Mouse (Mus musculus): Measurements from ENCODE around the gene Lrch1.
A peak's percentile ranks its signal among the peaks of the same experiment; 100 is the strongest.

The Lrch1 gene

DNA sequence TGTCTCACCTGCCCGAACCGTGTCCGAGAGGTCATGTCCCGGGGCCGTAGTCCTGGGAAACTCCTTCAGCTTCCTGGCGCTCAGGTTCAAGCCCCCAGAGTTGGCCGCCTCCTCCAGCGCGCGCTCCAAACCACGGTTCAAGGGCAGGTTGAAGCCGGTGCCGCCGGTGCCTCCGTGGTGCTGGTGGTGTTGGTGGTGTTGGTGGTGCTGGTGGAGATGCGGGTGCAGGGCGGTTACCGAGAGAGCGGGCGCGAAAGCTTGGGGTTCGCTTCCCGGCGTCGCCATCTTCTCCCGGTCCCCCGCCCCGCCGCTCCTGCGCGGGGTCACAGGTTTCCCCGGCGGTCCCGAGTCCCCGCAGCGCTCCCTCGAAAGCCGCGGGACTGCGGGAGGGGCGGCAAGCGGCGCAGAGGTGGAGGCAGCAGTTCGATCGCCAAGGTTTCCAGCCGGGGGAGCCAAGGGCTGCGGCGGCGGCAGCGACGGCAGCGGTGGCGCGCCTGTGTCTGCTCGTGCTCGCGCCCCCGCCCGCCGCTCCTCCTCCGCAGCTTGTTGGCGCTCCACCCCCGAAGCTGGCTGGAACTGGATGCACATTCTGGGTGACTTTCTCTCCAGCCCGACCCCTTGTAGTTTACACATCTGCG is at the start of gene Lrch1:
TSS of gene Lrch1 (minus strand) at position 501 of the 638 bp plus-strand sequence.
- DNase-seq (ENCODE audit: extremely low read depth, insufficient read length, low spot score) = peak; percentile 78

DNA sequence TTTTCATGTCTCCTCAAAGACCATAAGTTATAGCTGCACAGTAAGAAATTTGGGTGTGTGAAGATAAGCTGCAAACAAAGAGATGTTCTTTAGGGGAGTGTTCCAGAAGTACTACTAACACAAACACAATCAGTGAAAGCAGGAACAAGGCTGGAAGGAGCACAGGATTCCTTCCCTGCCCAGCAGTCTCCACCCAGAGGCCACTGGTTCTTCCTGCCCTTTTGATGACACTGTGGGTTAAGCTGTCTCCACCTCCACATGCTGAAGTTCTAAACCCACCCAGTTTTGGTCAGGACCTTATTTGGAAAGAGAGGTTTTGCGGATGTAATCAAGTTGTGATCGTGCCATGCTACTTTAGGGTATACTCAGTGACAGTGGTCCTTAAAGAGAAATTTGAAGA is 49.4 kb upstream of the Lrch1 start:
- no peak for DNase-seq (ENCODE audit: extremely low read depth, insufficient read length, low spot score)

DNA sequence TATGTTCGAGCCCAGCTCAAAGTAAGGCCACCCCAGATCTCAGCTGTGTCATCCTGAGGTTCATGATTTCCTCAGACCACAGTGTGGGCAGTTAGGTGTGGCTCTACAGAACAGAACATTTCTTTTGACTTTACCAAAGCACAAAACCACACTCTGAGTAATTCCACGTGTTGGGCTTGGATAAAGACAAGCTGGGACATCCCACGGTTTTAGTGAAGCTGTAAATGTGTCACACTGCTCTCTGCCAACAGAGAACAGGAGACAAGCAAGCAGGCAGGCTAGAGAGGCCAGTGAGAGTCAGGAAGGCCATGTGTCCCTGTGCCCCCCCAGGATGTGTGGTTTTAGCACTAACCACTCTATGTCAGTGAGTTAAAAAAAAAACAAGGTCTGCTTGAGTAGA is 48.9 kb upstream of the Lrch1 start:
- peak; percentile 76 for DNase-seq (ENCODE audit: extremely low read depth, insufficient read length, low spot score)

DNA sequence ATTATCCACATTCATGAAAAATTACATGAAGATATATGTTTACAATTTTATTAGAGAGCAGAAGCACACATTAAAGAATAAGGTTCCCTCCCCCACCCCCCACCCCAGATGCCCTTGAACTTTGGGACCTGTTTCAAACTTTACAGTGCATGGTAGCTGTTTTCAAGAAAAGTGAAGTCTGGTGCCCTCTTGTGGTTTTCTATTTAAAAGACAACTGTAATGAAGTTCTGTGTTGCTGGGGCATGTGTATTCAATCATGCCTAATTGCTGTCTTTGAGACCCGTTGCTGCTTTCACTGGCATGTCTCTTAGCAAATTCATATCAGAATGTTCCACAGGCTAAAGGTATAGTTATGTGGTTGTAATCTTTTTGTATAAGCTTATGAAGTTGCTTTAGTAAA is 42.8 kb upstream of the Lrch1 start:
- no peak for DNase-seq (ENCODE audit: extremely low read depth, insufficient read length, low spot score)

DNA sequence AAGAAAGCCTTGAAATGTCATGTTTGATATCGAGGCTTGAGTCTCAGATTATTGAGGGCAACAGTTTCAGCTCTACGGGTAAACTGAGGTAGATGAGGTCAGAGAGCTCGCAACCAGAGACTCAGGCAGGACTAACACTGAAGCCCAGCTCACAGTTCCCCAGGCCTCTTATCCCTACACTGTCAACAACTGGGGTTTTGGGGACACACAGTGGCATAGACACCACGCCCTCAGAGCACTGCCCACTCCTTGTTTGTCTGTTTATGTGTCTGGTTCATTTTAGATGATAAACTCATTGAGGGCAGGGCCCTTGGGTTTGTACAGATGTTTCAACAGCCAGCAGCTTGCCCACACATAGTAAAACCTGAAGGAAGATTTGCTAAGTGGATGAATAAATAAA is 42.2 kb upstream of the Lrch1 start:
- no peak for DNase-seq (ENCODE audit: extremely low read depth, insufficient read length, low spot score)

DNA sequence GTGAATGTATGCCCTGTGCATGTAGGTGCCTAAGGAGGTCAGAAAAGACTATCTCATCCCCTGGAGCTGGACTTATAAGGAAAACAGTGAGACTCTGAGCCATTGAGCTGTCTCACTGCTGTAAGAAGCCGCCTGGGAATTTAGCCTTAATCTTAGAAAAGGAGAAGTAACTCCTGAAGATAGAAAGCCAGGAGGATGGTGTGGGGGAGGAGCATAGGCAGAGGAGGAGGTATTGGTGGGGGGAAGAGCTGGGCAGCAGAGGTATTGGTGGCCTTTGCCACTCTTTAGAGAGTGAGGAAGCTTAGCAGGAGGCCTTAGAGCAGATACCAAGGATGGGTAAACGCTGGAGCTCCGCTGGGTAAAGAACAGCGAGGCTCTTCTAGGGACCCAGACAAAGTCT is 41.6 kb upstream of the Lrch1 start:
- DNase-seq (ENCODE audit: extremely low read depth, insufficient read length, low spot score) = no peak

DNA sequence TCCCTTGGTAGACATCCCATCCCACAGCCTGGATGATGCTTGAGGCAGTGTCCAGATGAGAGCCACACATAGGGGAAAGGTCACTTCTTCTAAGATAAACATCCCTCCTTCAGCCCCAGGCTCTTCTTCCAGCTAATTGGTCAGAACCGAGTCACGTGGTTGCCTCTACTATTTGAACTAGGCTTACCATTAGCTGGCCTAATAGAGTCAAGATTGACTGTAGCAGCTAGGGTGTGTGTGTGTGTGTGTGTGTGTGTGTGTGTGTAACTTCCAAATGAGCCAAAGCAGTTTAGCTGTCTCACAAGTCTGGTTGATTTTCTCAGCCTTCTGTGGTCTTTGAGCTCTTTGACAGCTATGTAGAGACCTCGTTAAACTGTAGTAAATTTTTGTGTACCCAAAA is 38.9 kb upstream of the Lrch1 start:
- DNase-seq (ENCODE audit: extremely low read depth, insufficient read length, low spot score) = no peak

DNA sequence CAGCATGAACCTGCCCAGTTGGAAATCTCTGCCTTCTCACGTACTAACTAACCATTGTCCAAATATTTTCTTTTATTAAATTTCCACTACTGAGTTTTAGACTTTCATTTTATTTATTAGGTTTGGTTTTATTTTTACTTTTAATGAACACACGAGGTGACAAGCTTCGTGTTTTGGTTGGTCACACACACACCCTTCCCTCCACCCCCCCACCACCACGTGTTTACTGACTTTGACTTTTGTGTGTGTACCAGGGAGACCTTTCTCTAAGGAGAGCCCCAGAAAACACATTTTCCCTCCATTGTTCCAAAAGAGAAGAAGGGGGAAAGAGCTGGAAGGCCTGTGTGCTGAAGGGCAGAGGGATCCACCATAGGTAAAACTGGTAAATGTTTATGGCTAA is 38.0 kb upstream of the Lrch1 start:
- no peak for DNase-seq (ENCODE audit: extremely low read depth, insufficient read length, low spot score)

DNA sequence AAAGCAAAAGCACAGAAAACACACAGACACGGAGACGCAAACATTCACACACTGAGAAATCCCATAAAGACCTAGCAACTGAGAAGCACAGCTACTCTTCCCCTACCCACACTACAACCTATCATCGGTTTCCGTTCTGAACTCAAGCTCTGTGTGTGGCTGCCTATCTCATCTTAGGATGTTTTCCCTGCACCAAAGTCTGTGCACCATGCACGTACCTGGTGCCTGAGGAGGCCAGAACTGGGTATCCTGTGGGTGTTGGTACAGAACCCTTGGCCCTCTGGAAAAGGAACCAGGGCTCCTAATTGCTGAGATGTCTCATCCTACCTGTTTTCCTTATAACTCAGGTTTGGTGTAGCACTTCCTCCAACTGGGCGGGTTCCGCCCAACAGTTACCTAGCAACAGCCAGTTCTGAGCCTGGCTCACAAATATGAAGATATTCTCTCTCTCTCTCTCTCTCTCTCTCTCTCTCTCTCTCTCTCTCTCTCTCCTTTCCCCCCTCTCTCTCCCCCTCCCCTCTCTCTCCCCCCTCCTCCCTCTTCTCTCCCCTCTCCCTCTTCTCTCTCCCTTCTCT is 37.2 kb upstream of the Lrch1 start:
- DNase-seq (ENCODE audit: extremely low read depth, insufficient read length, low spot score) = no peak

DNA sequence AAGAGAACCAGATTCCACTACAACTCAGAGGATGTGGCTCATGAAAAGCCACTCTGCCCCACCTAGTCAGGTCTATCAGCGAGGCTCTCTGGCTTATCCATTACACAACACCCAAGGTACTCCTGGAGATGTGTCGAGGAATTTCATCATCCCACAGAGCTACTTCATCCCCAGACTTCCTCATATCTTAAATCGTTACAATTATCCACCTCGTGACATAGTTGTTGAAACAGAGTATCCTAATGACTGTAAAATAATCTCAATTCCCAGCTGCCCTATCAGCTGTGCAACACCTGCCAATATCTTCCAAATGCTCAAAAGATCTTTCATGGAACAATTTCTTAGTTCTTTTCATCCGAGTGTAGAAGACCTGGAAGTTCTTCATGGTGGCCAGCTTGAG is 35.4 kb upstream of the Lrch1 start:
- no peak for DNase-seq (ENCODE audit: extremely low read depth, insufficient read length, low spot score)

DNA sequence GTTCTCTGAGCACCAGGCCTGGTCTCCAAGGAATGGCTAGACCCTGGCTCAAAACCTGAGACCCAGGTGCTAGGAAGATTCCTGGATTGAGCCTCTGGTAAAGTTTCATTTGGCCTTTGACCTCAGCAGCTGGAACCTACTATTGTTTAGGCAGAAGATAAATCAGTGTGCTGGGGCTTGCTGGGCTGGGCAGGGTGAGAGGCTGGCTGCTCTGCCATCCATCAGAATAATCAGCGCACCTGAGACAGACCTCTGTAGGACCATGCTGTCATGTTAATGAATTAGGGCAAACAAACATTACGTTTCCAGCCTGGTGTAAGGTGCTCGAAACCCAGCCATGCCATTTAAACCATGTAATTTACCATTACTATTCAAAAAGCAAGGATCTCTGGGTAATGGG is 33.3 kb upstream of the Lrch1 start:
- no peak for DNase-seq (ENCODE audit: extremely low read depth, insufficient read length, low spot score)

DNA sequence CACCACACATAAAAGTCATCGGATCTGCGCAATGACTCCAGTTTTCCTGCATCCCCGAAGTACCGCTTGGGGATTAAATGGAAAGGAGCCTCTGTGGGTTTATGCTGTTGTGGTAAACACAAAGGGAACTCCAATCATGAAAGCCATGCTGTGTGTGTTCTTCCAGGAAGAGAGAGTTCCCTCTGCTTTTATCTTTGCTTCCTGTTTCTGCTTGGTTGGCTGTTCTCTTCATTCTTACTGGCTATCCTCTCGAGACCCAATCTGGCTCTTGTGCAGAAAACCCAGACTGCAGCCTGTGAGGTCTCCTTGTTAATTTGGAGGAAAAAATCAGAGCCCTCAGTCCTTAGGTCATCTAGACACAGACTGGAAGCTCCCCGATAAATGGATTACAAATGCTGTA is 29.3 kb upstream of the Lrch1 start:
- DNase-seq (ENCODE audit: extremely low read depth, insufficient read length, low spot score) = no peak

DNA sequence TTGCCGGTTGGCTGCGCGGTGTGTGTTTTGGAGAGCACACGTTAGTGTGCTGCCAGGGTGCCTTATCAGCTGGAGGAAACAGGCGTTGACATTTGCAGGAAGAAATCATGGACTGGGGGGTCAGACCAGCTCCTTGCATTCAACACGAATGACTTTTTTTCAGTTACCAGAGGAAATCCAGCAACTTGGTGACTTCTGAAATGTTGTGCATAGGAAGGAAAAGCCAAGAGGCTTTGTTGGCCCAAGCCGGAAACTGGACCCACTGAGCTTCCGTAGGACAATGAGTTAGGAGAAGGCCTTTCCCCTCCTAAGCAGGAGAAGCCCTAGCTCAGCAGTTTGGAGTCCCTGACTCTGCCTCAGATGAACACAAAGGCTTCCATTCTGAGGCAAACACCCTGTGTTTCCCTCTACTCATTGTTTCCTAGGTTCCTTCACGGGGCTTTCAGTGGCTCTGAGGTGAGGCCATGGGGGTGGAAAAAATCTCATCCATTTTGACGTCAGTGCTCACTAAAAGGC is 26.5 kb upstream of the Lrch1 start:
- DNase-seq (ENCODE audit: extremely low read depth, insufficient read length, low spot score) = no peak

DNA sequence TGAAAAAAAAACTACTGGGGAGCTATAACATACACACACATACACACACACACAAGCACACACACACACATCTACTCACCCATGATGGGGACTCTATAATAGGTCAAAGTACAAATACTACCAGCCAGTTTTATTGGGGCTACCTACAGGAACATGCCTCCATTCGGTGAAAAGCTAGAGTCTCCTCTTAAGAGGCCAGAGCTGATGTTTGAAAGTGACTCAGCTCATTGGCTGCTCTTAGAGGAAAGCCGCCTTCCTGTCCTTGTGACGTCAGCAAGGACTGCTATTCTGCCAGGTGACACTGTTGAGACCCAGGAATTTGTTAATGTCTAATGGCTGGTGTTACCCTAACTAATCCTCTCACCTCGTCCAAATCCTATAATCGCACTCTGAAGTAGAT is 25.0 kb upstream of the Lrch1 start:
- no peak for DNase-seq (ENCODE audit: extremely low read depth, insufficient read length, low spot score)

DNA sequence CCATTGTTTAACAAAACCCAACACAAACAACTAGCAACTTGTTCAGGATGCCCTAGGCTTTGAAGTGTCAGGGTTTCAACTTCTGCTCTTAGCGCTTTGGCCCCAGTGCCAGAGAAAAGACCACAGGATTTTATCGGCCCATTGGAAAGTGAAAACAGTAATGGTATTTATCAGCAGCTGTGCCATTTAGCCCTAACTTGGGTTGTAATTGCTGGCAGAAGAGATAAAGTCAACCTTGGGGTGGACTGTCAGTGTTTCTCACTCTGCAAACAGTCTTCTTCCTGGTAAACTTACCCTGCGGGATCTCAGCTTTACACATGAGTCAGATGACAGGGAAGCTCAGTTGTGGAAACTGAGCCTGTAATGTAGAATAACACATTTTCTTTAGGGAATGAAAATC is 24.5 kb upstream of the Lrch1 start:
- DNase-seq (ENCODE audit: extremely low read depth, insufficient read length, low spot score) = no peak

DNA sequence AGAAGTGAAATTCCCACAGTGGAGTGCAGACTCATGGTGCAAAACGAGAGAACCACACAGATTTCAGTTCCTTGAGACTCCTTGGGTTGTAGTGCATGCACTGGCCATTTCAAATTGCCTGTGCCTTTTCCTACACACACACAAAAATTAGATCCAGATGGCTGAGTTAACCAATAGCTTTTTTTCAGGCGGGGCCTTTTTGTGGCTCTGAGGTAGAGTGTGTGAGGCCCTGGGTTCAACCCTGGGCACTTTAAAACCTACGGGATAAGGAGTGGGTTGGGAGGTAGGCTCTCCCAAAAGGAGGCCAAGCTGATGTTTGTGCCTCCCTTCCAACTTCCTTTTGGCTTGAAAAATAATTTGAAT is 15.7 kb upstream of the Lrch1 start:
- no peak for DNase-seq (ENCODE audit: extremely low read depth, insufficient read length, low spot score)

DNA sequence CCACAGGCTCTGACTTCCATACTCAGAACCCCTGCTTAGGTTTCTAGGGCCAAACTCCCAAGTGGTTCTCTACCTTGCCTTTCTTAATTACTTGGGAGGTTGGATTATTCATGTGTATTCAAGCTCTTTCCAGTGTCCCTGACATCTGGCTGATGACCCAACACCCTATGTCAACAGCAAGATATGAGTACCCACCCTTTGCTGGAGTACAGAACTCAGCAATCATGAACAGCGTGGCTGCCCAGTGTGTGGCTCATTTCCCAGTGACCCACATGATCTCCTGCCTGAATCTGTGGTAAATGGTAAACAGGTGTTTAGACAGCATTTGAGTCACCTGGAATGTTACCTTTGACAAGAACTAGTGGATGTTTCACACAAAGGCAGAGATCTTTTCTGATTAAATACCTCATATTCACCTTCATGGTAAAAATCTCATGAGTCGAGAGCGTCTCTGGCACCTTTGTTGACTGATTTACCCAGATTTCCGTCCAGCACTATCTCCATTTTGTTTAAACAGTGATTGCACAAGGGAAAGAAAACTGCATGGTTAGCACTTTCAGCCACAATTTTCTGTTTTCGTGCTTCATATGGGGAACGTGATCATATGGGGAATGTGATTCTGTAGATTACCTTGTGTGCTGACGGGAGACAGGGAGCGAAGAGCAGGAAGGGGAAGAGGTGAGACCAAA is 15.2 kb upstream of the Lrch1 start:
- no peak for DNase-seq (ENCODE audit: extremely low read depth, insufficient read length, low spot score)

DNA sequence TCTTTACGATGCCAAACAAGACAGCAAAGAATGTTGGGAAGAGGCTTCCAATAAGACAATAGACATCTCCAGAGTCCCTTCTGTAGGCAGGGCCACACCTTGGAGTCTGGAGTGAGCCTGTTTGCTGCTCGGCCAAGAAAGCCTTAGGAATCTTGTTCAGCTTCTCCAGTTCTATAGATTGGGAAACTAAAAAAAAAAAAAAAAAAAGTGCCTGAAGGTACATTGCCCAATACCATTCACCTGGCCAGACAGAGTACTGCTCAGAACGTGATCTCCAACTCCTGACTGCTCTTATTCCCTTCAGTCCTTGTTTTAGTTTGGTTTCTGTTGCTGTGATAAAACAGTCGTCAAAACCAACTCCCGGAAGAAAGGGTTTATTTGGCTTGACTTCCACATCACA is 12.9 kb upstream of the Lrch1 start:
- DNase-seq (ENCODE audit: extremely low read depth, insufficient read length, low spot score) = no peak

DNA sequence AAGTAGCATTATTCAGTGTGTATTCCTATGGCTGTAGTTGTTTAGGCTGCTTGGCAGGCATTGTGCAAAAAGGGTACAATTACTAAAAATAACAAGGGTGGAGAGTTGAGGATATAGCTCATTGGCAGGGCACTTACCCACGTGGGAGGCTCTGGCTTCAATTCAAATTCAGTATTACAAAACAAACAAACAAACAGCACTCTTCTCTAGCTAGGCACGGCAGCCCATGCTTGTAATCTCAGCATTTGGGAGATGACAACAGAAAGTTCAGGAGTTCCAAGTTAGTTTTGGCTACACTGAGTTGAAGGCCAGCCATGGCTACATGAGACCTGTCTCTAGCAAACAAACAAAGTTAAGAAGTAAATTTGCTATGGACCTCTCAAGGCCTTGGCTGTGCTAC is 9.0 kb upstream of the Lrch1 start:
- DNase-seq (ENCODE audit: extremely low read depth, insufficient read length, low spot score) = no peak

DNA sequence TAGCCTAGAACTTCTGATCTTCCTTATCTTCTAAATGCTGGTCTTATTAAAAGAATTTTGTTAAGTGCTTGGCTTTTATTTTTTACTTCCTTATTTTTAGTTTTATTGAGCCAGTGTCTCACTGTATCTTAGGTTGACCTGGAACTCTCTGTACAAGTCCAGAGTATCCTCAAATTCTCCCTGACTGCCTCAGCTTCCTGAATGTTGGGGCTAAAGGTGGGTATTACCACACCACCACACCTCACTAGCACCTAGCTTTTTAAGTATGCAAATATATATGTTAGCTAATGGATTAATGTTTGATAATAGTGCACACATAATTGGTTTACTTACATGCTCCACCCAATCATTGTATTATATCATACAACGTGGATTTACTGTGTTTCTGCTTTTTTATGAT is 8.6 kb upstream of the Lrch1 start:
- no peak for DNase-seq (ENCODE audit: extremely low read depth, insufficient read length, low spot score)

DNA sequence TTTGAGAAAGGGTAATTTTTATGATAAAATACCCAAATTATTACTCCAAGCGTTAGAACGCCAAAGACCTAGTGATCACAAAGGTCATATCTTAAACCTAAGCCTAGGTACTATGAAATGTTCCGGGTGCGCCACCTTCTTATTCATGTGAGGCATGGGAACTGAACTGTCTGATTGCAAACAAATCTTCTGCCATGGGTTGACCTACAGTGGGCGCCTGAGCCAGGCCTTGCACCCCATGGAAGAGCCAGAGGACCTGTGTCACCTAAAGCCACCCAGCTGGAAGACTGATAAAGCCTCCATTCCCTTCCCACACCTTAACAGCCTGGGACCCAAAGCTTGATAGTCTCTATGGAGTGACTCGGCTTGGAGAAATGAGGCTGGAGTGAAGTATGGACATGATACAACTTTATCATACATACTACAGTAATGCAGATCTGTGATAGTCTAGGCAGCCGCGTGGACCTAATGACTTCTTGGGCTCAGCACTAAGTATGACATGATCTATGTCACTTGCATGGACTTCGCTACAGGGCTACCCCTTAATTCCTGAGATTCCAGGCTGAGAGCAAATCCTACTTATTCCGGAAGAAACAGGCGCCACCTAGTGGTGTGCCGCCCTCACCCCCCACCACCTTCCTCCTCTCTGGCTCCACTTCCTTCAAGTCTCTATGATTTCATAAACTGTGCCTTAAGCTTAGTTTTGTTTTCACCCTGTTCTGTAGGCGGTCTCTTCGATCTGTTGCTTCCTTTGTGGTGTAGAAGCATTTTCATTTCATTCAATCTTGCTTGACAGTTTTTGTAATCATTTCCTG is 957 bp upstream of the Lrch1 start:
- DNase-seq (ENCODE audit: extremely low read depth, insufficient read length, low spot score) = peak; percentile 64

DNA sequence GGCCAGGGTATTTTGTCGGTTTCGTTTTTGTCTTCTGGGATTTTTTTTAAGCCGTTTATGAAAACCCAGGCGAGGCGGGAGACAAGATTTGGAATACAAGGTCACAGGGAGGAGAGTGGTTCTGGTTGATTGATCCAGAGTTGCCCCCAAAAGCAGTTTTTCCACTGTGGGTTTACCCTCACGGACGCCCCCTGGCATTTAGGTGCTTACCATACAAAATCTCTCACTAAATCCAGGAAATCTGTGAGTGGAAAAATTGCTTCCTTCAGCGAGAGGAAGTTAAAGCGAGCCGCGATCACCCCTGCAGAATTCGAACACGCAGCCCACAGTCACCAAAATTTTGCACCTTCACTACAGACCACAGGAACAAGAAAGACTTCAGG is 329 bp upstream of the Lrch1 start:
- DNase-seq (ENCODE audit: extremely low read depth, insufficient read length, low spot score) = no peak
